Mouse (Mus musculus): ENCODE results near the gene Pfdn6.

GRCm38 (mm10) chr17:33940981-33941380, 838 bp upstream of the Pfdn6 start:
- TF ChIP-seq CTCF (IDR thresholded peaks at IDR 0.05; ENCODE audit: low read depth) (no peak), EP300 (optimal IDR thresholded peaks at IDR 0.05) (no peak)

All from stomach, postnatal 0 days (tissue).